Mouse (Mus musculus) left cerebral cortex, postnatal 36 days (tissue): ENCODE results near the gene Prdm16. TPM values are rescaled to one million over a fixed set of nuclear protein-coding genes. Genes with fewer than 3 reads are reported as not detected.

ENCODE experiments used
- DNase-seq, 2 experiments: peaks; one replicate each; pipeline ENCODE4 v3.0.0; 2021 to 2022; ENCODE audit warnings: low spot score in 2 of 2, mixed read lengths in 1 of 2
- intact Hi-C: fragments of 180-260 bp; cut with DNase I; formaldehyde crosslinking; loops from one replicate; pipeline ENCODE4 v1.15.1; 2025
- total RNA-seq, 2 experiments: library from RNA; stranded (reverse); gene quantifications; 2 replicates each; pipeline ENCODE4 v1.2.3; 2021

Prdm16 gene
- total RNA-seq, 2 experiments from 2014 or later, result 7.2 to 9.7 TPM

DNA sequence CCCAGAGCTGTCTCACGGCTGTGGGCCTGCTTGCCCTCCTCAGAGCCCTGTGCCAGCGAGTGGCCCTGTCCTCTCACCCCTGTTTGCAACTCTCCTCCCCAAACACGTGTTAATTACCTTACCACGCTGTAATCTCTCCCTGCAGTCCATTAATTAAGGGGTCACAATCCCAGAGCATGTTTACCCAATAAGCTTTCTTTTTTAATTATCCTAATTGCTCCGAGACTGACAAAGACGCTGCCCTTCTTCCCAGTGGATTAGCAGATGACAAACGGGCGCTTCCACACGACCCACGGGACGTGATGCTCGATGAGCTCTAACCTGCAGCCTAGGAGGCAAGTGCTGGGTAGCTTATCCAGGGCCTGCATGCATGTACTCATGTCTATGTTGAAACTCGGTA is 176.7 kb downstream of the Prdm16 start:
- DNase-seq, result no peak
- intact Hi-C loops, result no loop called here

DNA sequence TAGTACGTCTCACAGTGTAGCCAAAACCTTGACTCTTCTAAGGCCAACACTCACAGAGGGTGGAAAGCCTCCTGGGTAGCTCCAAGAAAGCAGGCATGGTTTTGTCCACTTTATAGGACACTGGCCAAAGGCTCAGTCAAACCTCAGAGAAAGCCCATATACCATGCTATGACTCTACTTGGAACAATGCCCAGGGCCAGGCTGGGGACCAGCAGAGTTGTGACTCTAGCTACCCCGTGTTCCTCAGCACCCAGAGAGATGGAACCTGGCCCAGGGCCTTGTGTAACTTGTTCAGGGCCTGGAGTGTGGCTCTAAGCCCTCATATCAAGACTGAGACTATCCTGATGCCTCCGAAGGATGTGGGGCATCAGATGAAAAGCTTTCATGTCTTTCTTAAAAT is 178.9 kb downstream of the Prdm16 start:
- intact Hi-C loops, result loop anchor here (10.0 kb wide), 1 partner anchor 177 kb away; the partner anchor contains the start of gene Prdm16
- no peak for DNase-seq

DNA sequence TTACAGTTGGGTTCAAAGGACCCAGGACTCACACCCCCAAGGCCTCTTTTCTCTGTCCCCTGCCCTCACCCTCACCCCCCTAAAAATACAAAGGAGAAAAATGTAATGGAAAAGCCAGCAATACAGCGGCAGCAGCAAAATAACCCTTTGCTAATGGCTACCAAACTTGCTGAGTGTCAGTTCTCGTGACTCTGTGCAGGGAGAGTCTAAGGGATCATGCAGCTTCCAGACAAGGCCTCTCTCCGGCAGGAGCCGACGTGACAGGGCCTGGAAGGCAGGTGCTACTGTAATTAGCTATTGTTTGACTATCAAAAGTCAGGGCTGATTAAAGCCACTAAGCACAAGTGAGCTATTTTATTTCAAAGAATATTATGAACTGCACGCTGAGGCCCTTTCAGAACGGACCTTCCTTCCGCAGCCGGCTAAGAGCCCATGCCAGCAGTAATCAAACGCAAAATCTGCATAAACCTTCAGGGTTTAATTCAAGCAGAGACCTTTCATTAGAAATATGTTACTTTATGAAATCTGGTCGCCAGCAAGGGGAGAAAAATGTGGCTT is 180.3 kb downstream of the Prdm16 start:
- intact Hi-C loops, result loop anchor here (10.0 kb wide), 1 partner anchor 178 kb away; the partner anchor contains the start of gene Prdm16
- DNase-seq, result no peak

DNA sequence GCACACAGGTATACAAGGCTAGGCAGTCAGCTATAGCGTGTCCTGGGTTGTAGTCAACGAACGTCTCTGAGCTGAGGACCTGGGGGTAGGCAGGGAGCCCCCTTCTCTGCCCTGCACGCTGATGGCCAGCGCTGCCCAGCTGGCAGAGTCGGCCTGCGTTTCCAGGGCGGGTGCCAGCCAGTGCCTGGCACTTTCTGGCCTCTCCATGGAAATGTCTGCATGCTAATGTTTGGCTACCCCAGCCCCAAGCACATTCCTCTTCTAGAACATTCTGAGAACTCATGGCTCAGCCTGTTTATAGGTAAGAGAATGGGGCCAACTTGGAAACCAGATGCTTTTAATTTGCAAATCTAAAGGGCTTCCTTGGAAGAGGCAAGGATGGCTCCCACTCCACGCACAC is 186.2 kb downstream of the Prdm16 start:
- DNase-seq, result no peak
- intact Hi-C loops, result loop anchor here (10.0 kb wide), 1 partner anchor 184 kb away; the partner anchor contains the start of gene Prdm16

DNA sequence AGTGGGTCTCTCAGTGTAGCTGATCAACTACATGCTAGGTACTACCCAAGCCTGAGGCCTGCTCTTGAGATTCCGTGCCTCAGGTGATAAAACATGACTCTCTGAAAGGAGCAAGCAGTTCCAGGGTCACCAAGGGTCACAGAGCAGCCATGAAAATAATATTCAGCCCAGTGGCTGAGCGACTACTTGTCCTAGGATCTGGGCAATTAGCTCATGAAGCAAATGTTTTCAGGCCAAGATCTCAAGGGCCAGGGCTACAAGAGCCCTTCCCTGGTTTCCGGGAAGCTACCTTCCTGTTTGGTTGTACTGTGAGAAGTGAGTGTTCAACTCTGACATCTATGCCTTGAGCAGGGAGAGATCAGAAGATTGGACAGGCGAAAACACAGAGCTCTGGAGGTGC is 186.6 kb downstream of the Prdm16 start:
- no peak for DNase-seq
- intact Hi-C loops, result loop anchor here (10.0 kb wide), 1 partner anchor 185 kb away; the partner anchor contains the start of gene Prdm16

DNA sequence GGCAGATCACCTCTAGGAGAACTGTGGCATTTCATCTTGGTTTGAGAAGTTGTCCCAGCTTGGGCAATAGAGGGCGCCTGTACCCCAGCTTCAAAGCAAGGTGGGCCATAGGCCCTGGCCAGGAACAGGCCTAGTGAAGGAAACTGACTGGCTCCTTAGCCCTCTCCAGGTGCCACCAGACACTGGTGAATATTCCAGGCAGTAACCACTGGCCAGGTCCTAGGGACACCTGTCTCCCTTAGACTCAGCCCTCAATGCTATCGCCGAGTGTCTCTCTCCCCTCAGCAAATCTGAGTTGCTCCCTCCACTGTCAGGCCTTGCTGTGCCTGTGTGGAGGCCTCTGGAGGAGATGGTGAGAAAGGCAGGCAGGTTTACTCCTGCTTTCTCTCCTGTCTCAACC is 187.3 kb downstream of the Prdm16 start:
- intact Hi-C loops, result no loop called here

DNA sequence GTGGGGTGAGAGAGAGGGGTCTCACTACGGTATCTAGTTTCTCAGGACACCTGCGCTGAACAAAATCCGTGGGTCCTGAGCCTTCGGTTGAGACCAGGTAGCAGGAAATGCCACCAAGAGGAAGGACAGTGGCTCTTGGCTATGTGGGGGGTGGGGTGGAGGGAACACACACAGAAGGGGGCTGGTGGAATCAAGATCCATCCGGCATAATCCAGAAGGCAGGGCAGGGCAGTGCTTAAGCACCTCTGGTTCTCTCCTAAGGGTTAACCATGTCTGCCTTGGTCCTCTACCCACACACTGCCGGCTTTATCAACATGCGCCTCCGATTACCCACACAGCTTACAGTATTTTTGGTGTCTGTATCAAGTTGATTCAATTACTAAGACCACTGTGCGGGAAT is 191.0 kb downstream of the Prdm16 start:
- intact Hi-C loops, result no loop called here
- no peak for DNase-seq

More for the DNA sequence above, 187.3 kb downstream of the Prdm16 start:
- peak; percentile 46 to 52 for DNase-seq

DNA sequence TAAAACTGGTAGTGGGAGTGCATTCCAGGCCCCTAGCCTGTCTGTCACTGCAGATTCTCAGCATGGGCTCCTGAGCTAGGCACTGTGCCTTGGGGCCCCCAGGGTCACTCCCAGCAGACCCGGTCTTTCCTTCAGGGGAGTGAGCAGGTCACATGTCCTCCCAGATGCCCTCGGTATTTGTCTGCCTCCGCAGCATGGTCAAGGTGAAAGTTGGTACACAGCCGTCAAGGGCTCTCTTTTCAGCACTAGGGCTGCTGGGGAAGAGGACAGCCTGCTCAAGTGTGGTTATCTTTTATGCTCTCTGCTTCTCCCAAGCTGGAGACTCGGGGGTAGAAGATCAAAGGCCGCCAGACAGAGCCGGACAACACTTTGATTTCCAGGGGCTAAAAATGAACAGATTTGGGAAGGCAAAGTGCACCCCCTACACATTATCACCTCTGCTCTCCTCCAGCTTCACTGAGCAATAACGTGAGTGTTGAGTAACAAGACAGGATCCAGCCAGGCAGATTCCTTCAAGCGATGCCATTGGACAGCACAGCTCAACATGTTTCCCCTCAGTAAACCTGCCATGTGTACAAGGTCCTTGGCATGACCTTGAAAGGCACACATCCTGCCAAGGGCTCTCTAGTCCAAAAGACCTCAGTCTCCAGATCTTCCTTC is 193.9 kb downstream of the Prdm16 start:
- DNase-seq, result no peak
- intact Hi-C loops, result no loop called here

DNA sequence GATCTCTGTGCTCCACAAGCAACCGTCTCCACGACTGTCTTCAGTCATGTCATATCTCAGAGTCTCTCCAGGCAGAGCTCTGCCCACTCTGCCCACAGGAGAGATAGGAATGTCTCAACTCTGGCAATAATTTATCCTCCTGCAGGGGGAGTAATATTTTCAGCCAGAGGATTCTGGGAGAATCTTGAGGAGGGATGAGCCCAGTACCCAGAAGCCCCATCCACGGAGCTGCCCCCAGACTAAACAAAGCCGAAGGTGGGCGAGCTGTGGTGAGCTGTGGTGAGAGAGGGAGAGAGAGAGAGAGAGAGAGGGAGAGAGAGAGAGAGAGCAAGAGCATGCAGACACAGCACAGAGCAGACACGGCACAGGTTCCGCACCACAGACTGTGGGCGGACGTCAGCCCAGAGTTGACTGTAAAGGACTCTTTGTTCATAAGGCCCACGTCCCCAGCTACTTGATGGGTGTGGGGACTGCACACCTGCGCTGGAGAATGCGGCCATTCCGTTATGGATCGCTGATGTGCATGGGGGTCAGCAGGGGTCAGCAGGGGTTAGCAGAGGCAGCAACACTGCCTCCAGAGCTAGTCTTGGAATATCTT is 197.1 kb downstream of the Prdm16 start:
- intact Hi-C loops, result no loop called here
- peak; percentile 11 to 16 for DNase-seq

DNA sequence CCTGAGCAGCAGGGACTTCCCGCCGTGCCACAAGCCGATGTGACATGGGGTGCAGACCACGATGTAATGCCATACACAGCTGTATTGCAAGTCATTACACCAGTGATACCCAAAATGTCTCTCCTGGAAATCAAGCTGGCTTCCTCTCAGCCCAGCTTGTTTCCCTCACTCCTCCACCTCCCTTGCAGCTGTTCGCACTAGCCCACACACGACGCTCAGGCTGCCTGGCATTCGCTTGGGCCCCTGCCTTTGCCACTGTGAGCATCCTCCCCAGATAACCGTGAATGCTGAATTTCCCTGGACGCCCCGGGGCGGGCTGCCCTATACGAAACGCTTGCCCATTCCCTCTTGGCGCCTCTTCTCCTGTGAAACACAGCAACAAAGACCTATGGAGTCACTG is 198.1 kb downstream of the Prdm16 start:
- peak; percentile 43 to 50 for DNase-seq

DNA sequence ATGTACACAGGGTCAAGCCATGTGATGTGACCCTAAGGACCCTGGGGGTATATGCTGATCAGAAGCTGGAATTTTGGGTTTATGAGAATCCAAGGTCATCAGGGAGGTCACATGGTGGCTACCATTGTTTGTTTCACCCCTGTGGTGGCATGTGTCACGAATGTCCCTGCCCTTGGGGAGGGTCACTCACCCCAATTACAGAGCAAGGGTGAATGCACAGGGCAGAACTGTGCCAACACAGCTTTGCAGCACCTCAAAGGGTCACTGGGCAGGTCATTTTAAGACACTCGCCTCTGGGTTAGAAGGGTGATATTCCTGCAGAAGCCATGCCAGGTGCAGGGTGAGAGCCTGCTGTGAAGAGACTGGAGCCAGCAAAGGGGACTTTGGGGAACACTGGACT is 206.9 kb downstream of the Prdm16 start:
- intact Hi-C loops, result no loop called here
- DNase-seq, result no peak

More for the DNA sequence above, 198.1 kb downstream of the Prdm16 start:
- intact Hi-C loops, result no loop called here

DNA sequence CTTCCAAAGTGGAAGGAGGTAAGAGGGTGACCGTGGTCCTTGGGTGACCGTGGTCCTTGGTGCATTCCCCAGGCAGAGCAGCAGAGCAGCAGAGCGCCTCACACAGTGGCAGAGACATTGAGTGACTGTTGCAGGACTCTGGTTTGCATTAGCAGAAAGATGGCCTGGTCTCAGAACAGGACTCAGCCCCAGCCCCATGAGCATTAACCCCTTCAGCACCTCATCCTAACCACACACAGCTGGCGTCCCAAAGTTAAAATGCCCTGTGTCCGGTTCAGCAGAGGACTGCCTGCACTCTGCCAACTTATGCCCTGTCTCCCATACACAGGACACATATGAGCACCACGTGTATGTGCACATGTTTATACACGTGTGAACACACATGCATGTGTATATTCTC is 209.8 kb downstream of the Prdm16 start:
- intact Hi-C loops, result no loop called here
- DNase-seq, result no peak

DNA sequence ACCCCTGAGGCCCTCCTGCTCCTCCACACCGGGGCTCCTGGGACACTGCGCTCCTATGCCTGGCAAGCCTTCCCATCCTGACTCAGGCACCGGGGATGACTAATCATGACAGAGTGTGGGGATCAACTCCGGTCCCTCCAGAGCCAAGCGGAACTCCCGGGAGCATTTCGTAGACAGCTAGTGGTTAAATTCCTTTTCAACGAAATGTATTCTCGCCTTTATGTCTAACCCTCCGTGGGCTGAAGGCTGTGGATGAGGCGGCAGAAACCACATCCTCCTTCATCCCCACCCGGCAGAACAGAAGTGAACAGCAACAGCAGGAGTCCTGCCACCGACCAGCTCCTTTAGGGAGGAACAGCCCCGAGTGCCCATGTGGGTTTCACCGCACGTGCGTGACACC is 211.4 kb downstream of the Prdm16 start:
- intact Hi-C loops, result no loop called here
- DNase-seq, result peak; percentile 25 to 43

DNA sequence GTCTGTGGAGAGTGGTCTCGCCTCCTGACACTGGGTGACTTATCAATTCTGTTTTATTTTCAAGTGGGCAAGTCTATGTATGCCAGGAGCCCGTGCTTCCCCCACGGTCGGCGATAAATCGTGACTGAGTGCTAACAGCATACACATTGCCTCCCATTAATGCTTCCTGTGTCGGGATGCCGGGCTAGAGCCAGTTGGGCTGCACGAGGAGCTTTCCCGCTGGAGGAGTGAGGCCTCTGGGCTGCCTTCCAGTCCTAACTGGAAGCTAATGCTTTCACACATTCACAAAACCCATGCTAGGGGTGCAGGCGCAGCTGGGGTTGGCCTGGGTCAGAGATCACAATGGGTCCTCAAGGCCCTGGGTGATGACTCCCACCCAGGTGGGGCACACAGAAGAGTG is 212.0 kb downstream of the Prdm16 start:
- intact Hi-C loops, result no loop called here
- DNase-seq, result no peak

DNA sequence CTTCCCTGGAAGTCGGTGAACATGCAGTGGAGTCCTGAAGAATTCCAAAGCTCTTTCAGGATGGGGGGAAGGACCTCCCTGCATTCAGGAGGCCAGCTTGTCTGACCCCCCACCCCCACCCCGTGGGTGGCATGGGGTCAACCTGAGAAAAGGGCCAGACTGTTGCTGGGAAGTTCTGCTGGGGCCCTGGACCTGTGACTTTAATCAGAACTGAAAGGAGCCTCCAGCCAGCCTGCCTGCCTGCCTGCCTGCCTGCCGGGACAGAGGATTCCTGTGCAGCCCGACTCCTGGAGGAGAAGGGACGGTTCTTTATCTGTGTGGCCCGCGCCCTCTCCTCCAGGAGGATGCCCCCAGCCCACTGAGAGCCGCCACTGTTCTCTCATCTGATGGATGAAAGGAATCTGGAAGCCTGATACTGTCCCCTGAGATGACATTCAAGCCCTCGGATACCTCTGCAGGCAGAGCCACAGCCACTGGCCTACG is 214.2 kb downstream of the Prdm16 start:
- no peak for DNase-seq

DNA sequence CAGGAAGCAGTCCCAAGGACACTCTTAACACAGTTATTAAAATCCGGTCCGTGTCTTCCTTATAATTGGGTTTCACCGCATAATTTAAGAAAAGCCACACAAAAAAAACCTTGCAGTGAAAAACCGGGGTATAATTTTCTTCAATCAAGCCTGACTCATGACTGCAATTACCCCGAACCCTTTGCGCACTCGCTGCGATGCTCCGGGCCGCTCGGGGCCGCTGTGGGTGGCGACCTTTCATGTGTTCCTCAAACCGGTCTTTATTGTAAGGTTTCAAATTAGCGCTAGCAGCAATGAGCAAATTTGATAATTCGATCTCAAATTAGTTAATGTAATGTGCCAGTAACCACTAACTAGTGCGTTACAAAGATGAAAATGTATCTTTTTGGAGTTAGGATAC is 215.9 kb downstream of the Prdm16 start:
- intact Hi-C loops, result no loop called here
- DNase-seq, result no peak

More for the DNA sequence above, 214.2 kb downstream of the Prdm16 start:
- intact Hi-C loops, result no loop called here

DNA sequence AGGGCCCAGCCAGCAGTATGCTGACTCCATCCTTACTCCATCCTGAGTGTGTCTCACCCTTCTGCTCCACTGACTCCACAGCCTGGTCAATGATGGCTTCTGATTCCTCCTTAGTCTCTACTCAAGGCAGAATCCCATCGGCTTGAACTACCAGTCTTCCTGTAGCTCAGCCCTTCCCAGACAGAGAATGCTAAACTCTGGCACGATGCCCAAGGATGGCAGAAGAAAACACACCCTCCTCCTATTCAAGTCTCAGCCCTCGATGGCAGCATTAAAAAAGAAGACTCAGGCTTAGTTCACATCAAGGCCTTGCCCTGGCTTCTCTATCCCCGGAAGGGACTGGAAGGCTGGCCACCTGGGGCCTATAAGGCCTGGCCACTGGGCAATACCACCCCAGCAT is 216.9 kb downstream of the Prdm16 start:
- intact Hi-C loops, result no loop called here
- no peak for DNase-seq

DNA sequence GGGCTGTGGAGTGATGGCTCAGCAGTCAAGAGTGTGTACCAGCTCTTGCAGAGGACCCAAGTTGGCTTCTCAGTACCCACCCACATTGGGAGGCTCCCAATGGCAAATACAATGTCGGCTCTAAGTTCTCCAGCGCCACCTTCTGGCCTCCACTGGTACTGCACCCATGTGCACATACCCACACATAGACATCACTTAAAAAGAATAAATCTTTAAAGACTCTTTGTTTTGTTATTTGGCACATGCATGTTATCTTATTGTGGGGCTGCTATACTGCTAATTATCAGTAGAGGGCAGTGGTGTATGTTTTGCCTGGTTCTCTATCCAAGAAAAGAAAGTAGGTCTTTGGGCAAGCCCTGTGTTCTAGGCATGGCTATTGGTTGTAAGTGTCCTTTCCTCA is 217.7 kb downstream of the Prdm16 start:
- intact Hi-C loops, result no loop called here
- no peak for DNase-seq

DNA sequence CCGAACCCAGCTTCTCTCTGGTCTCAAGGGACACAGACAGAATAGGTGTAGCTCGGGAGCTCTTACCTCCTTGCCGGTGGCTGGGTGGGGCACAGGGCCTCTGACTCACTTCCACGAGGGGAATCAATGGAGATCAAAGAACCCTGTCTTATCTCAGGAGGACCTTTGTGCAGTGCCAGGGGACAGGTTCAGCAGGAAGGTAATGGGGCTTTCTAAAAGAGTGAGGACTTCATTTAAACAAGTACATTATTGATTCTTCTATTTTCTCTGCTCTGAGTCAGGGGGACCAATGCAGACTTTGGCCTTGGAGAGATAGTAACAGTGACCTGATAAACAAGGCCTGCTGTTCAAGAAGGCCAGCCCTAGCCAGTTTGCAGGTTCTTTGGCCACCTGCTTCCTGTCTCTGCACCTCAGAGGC is 218.3 kb downstream of the Prdm16 start:
- no peak for DNase-seq
- intact Hi-C loops, result no loop called here

DNA sequence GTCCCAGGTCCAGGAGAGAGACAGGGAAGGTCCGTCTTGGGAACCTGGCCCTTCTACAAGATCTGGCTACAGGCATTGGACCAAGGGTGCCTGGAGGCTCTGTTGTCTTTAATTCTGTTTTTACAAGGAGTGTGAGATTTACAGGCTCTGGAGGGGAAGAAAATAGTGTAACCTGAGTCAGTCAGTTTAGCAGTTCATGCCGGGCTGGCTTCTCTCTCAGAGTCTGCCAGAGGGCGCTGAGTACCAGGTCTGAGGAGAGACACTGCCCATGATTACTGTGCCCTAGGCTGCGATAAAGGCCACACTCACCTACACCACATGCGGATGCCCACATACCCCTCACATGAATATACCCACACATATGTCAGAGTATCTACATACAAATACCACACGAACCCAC is 219.9 kb downstream of the Prdm16 start:
- intact Hi-C loops, result no loop called here
- DNase-seq, result no peak

DNA sequence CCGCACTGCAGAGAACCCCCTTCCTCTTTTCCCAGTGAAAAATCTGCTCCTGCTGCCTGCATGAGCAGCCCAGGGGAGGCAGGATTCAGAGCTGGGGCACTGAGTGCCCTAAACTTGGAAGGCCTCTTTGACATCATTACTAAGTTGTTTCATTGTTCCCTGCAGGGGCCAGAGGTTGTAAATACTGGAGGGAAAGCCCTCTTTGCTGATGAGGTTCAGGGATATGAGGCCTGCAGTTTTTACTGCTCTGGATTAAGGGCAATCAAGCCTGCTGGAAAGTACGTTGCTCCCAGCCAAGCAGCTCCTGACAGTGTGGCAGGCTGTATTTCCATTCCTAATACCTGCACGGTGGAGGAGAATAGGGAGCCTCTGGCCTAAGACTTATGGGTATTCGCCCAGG is 221.8 kb downstream of the Prdm16 start:
- intact Hi-C loops, result no loop called here
- no peak for DNase-seq
